Mouse (Mus musculus) kidney, embryonic 16.5 days (tissue): ENCODE data around the gene Il17d. TPM values are rescaled to one million over a fixed set of nuclear protein-coding genes. Genes with fewer than 3 reads are reported as not detected.

Experiments
- ATAC-seq: fragments of 200-750 bp; cut with Nextera tagmentation; 2 replicates; pipeline ENCODE4 v1.8.0; 2017; ENCODE audit warnings: moderate TSS enrichment; ENCODE audit not compliant: low FRiP score, low TSS enrichment
- H3K27ac ChIP-seq: fragments of 300-500 bp; sonication (generic); 2 replicates; pipeline ENCODE4 v1.5.1; 2014; ENCODE audit warnings: low read length
- H3K27me3 ChIP-seq: fragments of 300-500 bp; sonication (generic); 2 replicates; pipeline ENCODE4 v1.6.1; 2014; ENCODE audit warnings: low read length, control low read depth, mixed read lengths; ENCODE audit not compliant: insufficient read depth
- H3K36me3 ChIP-seq: fragments of 300-500 bp; sonication (generic); 2 replicates; pipeline ENCODE4 v1.6.1; 2014; ENCODE audit warnings: low read length, control low read depth, mixed read lengths; ENCODE audit not compliant: insufficient read depth
- H3K4me1 ChIP-seq: fragments of 300-500 bp; sonication (generic); 2 replicates; pipeline ENCODE4 v1.6.1; 2014; ENCODE audit warnings: low read length, control low read depth, mixed read lengths; ENCODE audit not compliant: insufficient read depth
- H3K4me2 ChIP-seq: fragments of 300-500 bp; sonication (generic); replicated peaks from 2 replicates; pipeline ENCODE4 v1.6.1; 2014; ENCODE audit warnings: low read depth, low read length
- H3K4me3 ChIP-seq: fragments of 300-500 bp; sonication (generic); 2 replicates; pipeline ENCODE4 v1.5.1; 2014; ENCODE audit warnings: mild to moderate bottlenecking, low read length
- H3K9ac ChIP-seq: fragments of 300-500 bp; sonication (generic); replicated peaks from 2 replicates; pipeline ENCODE4 v1.6.1; 2014; ENCODE audit warnings: low read length
- H3K9me3 ChIP-seq: fragments of 300-500 bp; sonication (generic); 2 replicates; pipeline ENCODE4 v1.6.1; 2016; ENCODE audit warnings: low read length, control low read depth
- WGBS: fragments of 180-500 bp; shearing (Covaris S2); extraction: QIAGEN DNeasy Blood & Tissue Kit; methylation state at CpG from one replicate; pipeline ENCODE4 v1.1.7; 2014; 5-methylcytosine and 5-hydroxymethylcytosine counted together
- polyA plus RNA-seq: library from polyadenylated mRNA; unstranded; fragments of >200 nt; fragmentation: Nextera tagmentation; extraction: Ambion mirVana; gene quantifications from 2 replicates; pipeline ENCODE4 v1.2.1, GENCODE M21; 2015

Il17d gene
- polyA plus RNA-seq, result 1.0 and 2.1 TPM in 2 replicates

DNA sequence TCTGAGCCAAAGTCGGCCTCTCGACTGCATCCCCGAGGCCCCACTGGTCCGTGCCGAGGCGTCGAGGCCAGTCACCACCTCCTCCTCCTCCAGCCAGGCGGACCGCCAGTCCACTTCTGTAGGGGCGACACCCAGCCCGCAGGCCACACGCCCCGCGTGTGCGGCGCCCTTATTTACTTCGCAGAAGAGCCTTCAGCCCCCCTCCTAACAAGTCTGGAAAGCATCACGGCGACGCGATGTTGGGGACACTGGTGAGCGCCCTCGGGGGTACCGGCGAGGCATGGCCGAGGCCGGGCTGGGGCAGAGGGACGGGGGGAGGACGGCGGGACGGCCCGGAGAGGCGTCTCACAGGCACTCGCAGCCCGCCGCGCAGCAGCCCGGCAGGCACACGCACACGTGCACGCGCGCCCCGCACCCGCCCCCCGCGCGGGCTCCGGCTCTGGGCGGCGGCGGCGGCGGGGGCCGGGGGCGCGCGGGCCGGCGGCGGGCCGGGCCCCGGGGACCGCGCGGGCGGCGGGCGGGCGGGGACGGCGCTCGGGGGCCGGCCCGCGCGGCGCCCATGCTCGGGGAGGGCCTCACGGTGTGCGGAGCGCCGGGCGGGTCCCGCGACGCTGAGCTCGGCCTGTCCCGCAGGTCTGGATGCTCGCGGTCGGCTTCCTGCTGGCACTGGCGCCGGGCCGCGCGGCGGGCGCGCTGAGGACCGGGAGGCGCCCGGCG is at the start of gene Il17d:
Gene Il17d (plus strand): TSS at position 107 of the 717 bp plus-strand sequence.
- H3K4me1 ChIP-seq, result peaks cover 11% of the 10 kb centered on the region; the same call in 1 of the 2 replicates
- ATAC-seq, result peak; percentile 39
- H3K9me3 ChIP-seq, result no peaks in the 10 kb centered on the region
- peak within 1 kb of the TSS; percentile 96 for H3K4me2 ChIP-seq
- peaks cover 8% of the 10 kb centered on the region; the same call in 1 of the 2 replicates for H3K27me3 ChIP-seq
- H3K9ac ChIP-seq, result peak within 1 kb of the TSS; percentile 76
- no peak within 1 kb of the TSS for H3K27ac ChIP-seq
- peak within 1 kb of the TSS; percentile 74 for H3K4me3 ChIP-seq
- WGBS, result under 1% methylated on average over 65 of the region's 104 CpGs
- H3K36me3 ChIP-seq, result no peaks in the 10 kb centered on the region

DNA sequence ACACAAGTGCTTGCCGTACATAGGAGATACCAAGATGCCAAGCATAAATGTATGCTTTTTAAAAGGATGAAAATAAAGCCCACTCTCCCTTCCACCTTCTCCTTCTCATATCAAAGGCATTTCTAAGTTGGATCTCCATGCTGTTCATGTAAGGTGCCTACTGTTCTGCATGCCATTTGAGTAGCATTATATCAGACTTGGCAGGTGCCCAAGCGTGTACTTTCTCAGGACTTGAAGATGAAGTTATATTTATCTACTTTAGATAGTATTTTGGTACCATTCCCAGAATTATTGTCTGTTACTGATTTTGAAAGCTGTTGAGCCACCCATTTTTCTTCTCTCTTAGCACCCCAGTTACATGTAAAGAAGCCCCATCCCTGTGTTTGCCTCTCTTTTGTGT is 49.5 kb upstream of the Il17d start:
- H3K4me3 ChIP-seq, result no peak overlapping the region
- H3K9me3 ChIP-seq, result no peaks in the 10 kb centered on the region
- no peak overlapping the region for H3K4me2 ChIP-seq
- no peak overlapping the region for H3K9ac ChIP-seq
- H3K27ac ChIP-seq, result no peak overlapping the region
- WGBS, result 90% methylated on average over 2 of the region's 2 CpGs
- H3K4me1 ChIP-seq, result no peaks in the 10 kb centered on the region
- H3K27me3 ChIP-seq, result no peaks in the 10 kb centered on the region
- 0 out of 2 replicates have a peak, but pooled peaks cover 5% of the 10 kb centered on the region for H3K36me3 ChIP-seq
- ATAC-seq, result no peak

DNA sequence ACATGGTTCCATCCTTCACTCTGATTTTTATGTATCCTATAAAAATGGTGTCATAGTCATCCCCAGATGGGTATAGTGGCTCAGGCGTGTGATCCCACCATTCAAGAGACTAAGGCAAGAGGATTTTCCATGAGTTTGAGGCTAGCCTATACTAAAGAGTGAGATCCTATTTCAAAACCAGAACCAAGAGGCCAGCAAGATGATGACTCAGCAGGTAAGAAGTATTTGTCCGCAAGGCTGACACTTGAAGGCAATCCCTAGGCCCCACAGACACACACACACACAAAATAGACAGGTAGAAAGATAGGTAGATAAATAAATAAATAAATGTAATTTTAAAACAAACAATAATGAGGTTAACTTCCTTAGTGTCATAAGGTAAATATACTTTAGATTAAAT is 42.3 kb upstream of the Il17d start:
- H3K4me3 ChIP-seq, result no peak overlapping the region
- no peak overlapping the region for H3K9ac ChIP-seq

DNA sequence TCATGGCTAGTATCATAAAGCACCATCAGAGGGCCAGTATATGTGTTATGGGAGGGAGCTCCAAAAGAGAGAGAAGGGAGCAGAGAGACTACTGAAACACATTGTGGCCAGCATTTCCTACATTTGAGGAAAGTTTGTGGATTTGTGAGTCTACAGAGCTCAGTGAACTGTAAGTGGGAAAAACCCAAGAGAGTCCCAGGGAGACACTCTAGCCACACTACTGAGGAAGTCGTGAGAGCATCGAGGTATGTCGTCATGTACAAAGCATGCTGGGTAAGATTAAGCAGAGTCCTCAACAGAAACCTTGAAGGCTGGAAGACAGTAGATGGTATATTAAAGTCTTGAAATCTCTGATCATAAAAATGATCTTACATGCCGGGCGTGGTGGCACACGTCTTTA is 40.4 kb upstream of the Il17d start:
- H3K4me3 ChIP-seq, result no peak overlapping the region
- H3K9me3 ChIP-seq, result no peaks in the 10 kb centered on the region
- WGBS, result 96% methylated on average over 6 of the region's 6 CpGs
- no peak for ATAC-seq
- H3K9ac ChIP-seq, result no peak overlapping the region
- no peak overlapping the region for H3K4me2 ChIP-seq
- H3K27ac ChIP-seq, result no peak overlapping the region
- H3K27me3 ChIP-seq, result no peaks in the 10 kb centered on the region
- no peaks in the 10 kb centered on the region for H3K36me3 ChIP-seq
- H3K4me1 ChIP-seq, result no peaks in the 10 kb centered on the region

More for the DNA sequence above, 42.3 kb upstream of the Il17d start:
- no peaks in the 10 kb centered on the region for H3K36me3 ChIP-seq
- no peak overlapping the region for H3K4me2 ChIP-seq
- H3K27me3 ChIP-seq, result no peaks in the 10 kb centered on the region
- no peaks in the 10 kb centered on the region for H3K9me3 ChIP-seq
- no peaks in the 10 kb centered on the region for H3K4me1 ChIP-seq
- no peak overlapping the region for H3K27ac ChIP-seq
- ATAC-seq, result no peak
- 90% methylated on average over 2 of the region's 2 CpGs for WGBS

DNA sequence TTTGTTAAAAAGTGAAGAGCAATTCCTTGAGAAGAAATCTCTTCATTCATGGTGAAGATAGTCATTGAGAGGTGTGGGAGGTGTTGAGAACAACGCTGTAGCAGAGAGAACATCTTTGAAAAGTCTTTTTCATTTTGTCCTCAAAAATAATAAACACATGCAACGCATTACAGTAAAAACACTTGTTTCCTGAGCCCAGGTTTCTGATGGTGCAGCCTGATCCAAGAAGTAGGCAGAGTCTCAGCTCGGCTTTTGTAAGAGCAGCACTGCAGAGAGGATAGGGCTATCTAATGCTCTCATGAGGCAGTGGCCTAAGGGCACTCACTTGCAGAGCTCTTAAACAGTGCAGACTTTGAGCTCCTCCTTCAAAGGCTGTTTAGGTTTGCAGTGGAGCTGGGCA is 34.9 kb upstream of the Il17d start:
- H3K9ac ChIP-seq, result no peak overlapping the region
- no peak for ATAC-seq
- H3K4me3 ChIP-seq, result no peak overlapping the region
- no peaks in the 10 kb centered on the region for H3K4me1 ChIP-seq
- no peaks in the 10 kb centered on the region for H3K9me3 ChIP-seq
- H3K4me2 ChIP-seq, result no peak overlapping the region
- H3K27ac ChIP-seq, result no peak overlapping the region
- H3K36me3 ChIP-seq, result no peaks in the 10 kb centered on the region
- no peaks in the 10 kb centered on the region for H3K27me3 ChIP-seq
- 75% methylated on average over 3 of the region's 3 CpGs for WGBS

DNA sequence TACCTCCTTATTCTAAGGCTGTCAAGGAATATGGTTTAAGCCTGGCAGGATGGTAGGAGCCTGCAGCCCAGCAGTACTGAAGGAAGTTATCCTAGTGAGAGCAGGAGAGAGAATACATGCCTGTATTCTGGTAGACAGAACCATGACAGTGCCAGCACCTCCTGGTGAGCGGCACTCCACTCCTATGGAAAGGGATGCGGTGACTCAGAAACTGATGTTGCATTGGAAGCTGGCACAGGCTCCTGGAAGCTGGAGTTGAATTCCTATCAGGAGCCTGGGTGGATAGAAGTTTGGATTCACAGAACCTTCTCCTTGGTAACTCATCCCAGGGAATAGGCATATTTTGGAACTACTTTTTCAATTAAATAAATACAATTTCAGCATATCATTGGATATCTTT is 30.7 kb upstream of the Il17d start:
- no peaks in the 10 kb centered on the region for H3K27me3 ChIP-seq
- ATAC-seq, result no peak
- 100% methylated on average over 2 of the region's 2 CpGs for WGBS
- no peaks in the 10 kb centered on the region for H3K4me1 ChIP-seq
- H3K9ac ChIP-seq, result no peak overlapping the region
- H3K4me3 ChIP-seq, result no peak overlapping the region
- H3K36me3 ChIP-seq, result no peaks in the 10 kb centered on the region
- no peak overlapping the region for H3K4me2 ChIP-seq
- no peak overlapping the region for H3K27ac ChIP-seq
- no peaks in the 10 kb centered on the region for H3K9me3 ChIP-seq

DNA sequence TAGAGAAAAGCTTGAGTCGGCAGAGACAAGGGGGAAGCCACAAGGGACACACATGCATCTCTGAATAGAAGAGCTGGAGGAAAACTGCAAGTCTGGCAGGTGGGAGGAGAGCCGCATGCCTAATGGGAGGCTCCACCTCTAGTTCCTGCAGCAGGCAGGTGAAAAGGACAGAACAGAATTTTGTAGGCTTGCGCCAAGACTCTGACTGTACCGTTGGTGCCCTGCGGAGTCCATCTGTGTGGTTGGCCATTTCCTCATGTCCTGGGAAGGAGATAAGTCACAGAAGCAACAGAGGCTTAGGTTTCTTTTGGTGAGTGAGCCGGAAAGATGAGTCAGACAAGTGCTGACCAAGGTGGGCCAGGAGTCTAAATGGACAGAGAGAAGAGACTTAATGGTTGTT is 20.8 kb upstream of the Il17d start:
- 86% methylated on average over 6 of the region's 6 CpGs for WGBS
- Histone ChIP-seq H3K9me3 (no peaks in the 10 kb centered on the region), H3K27ac (no peak overlapping the region), H3K4me2 (no peak overlapping the region), H3K4me3 (no peak overlapping the region), H3K9ac (no peak overlapping the region), H3K27me3 (no peaks in the 10 kb centered on the region), H3K4me1 (no peaks in the 10 kb centered on the region), H3K36me3 (no peaks in the 10 kb centered on the region)
- no peak for ATAC-seq

DNA sequence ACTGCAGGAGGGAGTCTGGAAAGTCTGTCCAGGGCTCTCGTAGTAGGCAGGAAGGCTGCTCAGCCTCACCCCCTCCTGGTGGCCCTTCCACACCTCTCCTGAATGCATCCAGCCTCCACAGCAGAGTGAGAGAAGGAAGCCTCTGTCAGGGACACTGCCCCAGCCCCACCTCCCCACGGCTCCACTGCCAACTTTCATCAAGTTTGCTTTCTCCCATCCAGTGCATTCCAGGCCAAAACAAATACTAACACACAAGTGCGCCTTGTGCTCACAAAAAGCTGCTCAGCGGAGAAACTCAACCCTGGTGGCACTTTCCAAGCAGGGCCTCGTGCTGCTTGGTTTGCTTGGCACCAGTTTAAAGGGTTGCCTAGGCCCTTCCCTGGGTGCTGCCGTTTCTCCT is 15.0 kb upstream of the Il17d start:
- H3K4me3 ChIP-seq, result no peak overlapping the region
- H3K4me1 ChIP-seq, result no peaks in the 10 kb centered on the region
- no peak for ATAC-seq
- no peaks in the 10 kb centered on the region for H3K9me3 ChIP-seq
- no peak overlapping the region for H3K9ac ChIP-seq
- H3K27ac ChIP-seq, result no peak overlapping the region
- no peak overlapping the region for H3K4me2 ChIP-seq
- H3K36me3 ChIP-seq, result no peaks in the 10 kb centered on the region
- 57% methylated on average over 6 of the region's 6 CpGs for WGBS
- no peaks in the 10 kb centered on the region for H3K27me3 ChIP-seq

DNA sequence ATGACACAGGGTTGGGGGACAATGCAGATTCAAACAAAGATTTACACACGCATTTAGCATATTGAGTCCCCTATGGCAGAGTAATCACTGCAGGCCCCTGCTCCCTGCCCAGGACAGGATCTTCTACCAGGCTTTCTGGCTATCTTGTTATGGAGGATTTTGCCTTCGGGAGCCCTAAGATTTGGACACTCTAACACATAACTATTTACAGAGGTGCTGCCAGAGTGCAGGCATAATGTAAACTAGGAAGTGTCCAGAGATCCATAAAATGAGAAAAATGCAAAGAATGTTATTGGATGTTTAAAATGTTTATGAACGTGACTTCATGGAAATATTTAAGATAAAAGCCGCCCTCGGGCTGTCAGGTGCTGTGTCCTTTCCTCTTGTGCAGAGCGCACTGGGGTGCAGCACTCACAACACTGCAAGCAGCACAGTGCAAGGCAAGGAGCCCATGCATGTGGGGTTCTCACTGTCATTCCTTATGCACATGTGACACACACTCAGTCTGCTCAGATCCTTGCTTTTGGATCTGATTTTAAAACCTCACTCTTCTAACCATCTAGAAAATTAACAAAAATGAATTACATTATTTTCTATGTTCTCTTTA is 9.3 kb upstream of the Il17d start:
- no peak overlapping the region for H3K4me2 ChIP-seq
- H3K27me3 ChIP-seq, result no peaks in the 10 kb centered on the region
- WGBS, result 64% methylated on average over 6 of the region's 6 CpGs
- H3K4me3 ChIP-seq, result no peak overlapping the region
- no peak overlapping the region for H3K9ac ChIP-seq
- no peak overlapping the region for H3K27ac ChIP-seq
- H3K4me1 ChIP-seq, result no peaks in the 10 kb centered on the region
- no peak for ATAC-seq
- H3K9me3 ChIP-seq, result no peaks in the 10 kb centered on the region
- H3K36me3 ChIP-seq, result no peaks in the 10 kb centered on the region

DNA sequence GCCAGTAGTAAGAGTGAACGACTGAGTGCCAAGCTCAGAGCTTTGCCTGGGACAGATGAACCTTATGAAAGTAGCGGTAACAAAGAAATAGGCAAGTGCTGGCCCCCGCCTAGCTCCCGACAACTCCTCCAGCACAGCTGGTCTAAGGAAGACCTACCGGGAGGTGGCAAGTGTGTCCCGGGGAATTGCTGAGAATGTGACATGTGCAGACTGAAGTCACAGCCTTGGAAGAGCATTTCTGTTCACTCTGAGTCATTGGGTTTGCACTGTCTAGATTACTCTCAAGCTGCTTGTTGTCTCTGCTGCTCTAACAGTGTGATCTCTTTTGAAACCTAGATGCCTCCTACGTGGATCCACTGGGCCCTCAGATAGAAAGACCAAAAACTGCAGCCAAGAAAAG is 7.6 kb upstream of the Il17d start:
- Histone ChIP-seq H3K27me3 (no peaks in the 10 kb centered on the region), H3K9ac (no peak overlapping the region), H3K4me3 (no peak overlapping the region), H3K4me2 (no peak overlapping the region), H3K36me3 (no peaks in the 10 kb centered on the region), H3K4me1 (no peaks in the 10 kb centered on the region), H3K9me3 (no peaks in the 10 kb centered on the region), H3K27ac (no peak overlapping the region)
- no peak for ATAC-seq
- 92% methylated on average over 7 of the region's 7 CpGs for WGBS
